In genomic region chr4:40824505-40824904, GRCm38 (mm10) we compare ENCODE assay signal across 27 mouse cellular contexts. TPM values are rescaled to one million over a fixed set of nuclear protein-coding genes. Genes with fewer than 3 reads are reported as not detected.
DNase-seq lines count a peak whose midpoint lies in the region; ATAC-seq and TF ChIP-seq lines count a peak whose summit lies in the region.
"Had no signal": no experiment of that assay in that cellular context is flagged by ENCODE, and none has a peak within 500 bp of the region (broad histone marks: within the 10 kb centered on the region; RNA-seq: fewer than 3 reads in every experiment).

No protein-coding gene starts in this region.

- peaks cover 17 to 74% of the 10 kb centered on the region in 2 experiments for H3K4me1 ChIP-seq in CH12.LX (ENCODE audit: control insufficient read depth in 1 of 2, insufficient read depth in 2 of 2)
- H3K4me1 ChIP-seq: limb, embryonic 12.5 days; neural tube, embryonic 15.5 days had no signal

- dilution Hi-C loops in CH12.LX (cut with MboI; ENCODE audit: extremely low pct_ligation_motif_present, extremely low pct_unique_long_range_greater_than_20kb, low sequenced_read_pairs): no loop called here

- H3K4me3 ChIP-seq in CH12.LX (replicated peaks in 1 of 3; ENCODE audit: low read depth in 2 of 3, low read length in 2 of 3, poor library complexity in 1 of 3): no peak overlapping the region
- no peak overlapping the region for H3K4me3 ChIP-seq in layer of hippocampus, adult 2 months
- H3K4me3 ChIP-seq: embryonic facial prominence, embryonic 12.5 days; erythroblast, embryonic 14.5 days; heart, embryonic 12.5 days; limb, embryonic 12.5 days; megakaryocyte, embryonic 14.5 days; myocyte; neural tube, embryonic 15.5 days had no signal

- no peaks in the 10 kb centered on the region for H3K27me3 ChIP-seq in CH12.LX (replicated peaks)
- H3K27me3 ChIP-seq: embryonic facial prominence, embryonic 12.5 days; heart, embryonic 12.5 days; limb, embryonic 12.5 days; megakaryocyte, embryonic 14.5 days; neural tube, embryonic 15.5 days had no signal

- TF ChIP-seq CTCF in CH12.LX (conservative IDR thresholded peaks at IDR 0.05 in 1 of 2, IDR thresholded peaks at IDR 0.05 in 1 of 2; ENCODE audit: low read depth in 2 of 2, low read length in 2 of 2): no peak
- TF ChIP-seq CTCF in layer of hippocampus, adult 2 months (conservative IDR thresholded peaks at IDR 0.05): no peak

- H3K9me3 ChIP-seq in CH12.LX (replicated peaks; ENCODE audit: low read length): no peaks in the 10 kb centered on the region
- H3K9me3 ChIP-seq: embryonic facial prominence, embryonic 12.5 days; heart, embryonic 12.5 days; limb, embryonic 12.5 days; megakaryocyte, embryonic 14.5 days; neural tube, embryonic 15.5 days had no signal

- peak overlapping the region; percentile 72 for H3K4me2 ChIP-seq in CH12.LX (ENCODE audit: insufficient read depth, low read depth, poor library complexity, severe bottlenecking)
- H3K4me2 ChIP-seq: embryonic facial prominence, embryonic 12.5 days; heart, embryonic 12.5 days; limb, embryonic 12.5 days; liver, embryonic 11.5 days; neural tube, embryonic 15.5 days had no signal

- no peak for TF ChIP-seq RAD21 in CH12.LX (IDR thresholded peaks at IDR 0.05; ENCODE audit: low read depth, low read length)

- peaks cover 46 to 81% of the 10 kb centered on the region in 2 experiments for H3K36me3 ChIP-seq in CH12.LX (replicated peaks in 1 of 2; ENCODE audit: control insufficient read depth in 1 of 2, insufficient read depth in 1 of 2, low read length in 1 of 2)

- no peak for TF ChIP-seq POLR2A in CH12.LX (IDR thresholded peaks at IDR 0.05; ENCODE audit: low read depth, low read length)

- H3K9ac ChIP-seq in CH12.LX (ENCODE audit: insufficient read depth, low read depth): 0 out of 2 replicates have a peak overlapping the region, but pooled peaks have one; percentile 30
- H3K9ac ChIP-seq: embryonic facial prominence, embryonic 12.5 days; heart, embryonic 12.5 days; limb, embryonic 12.5 days; neural tube, embryonic 15.5 days had no signal

- DNase-seq in B cell, adult 2 months: peak; percentile 23 to 31
- no peak for DNase-seq in CH12.LX (ENCODE audit: extremely low read depth)
- DNase-seq in layer of hippocampus, adult 2 months (ENCODE audit: low spot score in 2 of 2): no peak
- DNase-seq in right cerebral cortex, postnatal 25 days: no peak
- DNase-seq: adrenal gland, postnatal 14 days; cerebellum, adult 8-10 months; heart, postnatal 10 days; kidney, adult 18-20 months; kidney, postnatal 10 days; lung, adult 18-20 months; lung, postnatal 10 days; midbrain, embryonic 14.5 days; right cerebral cortex, adult 18-20 months; thymus, adult 18-20 months had no signal

- peak overlapping the region; percentile 67 for H3K27ac ChIP-seq in CH12.LX (ENCODE audit: insufficient read depth, low read depth)
- no peak overlapping the region for H3K27ac ChIP-seq in layer of hippocampus, adult 2 months
- H3K27ac ChIP-seq: embryonic facial prominence, embryonic 12.5 days; hindbrain, postnatal 0 days; limb, embryonic 12.5 days; neural tube, embryonic 15.5 days had no signal

- ATAC-seq in common myeloid progenitor, adult 5-6 weeks (replicated peaks; ENCODE audit: low read depth, poor library complexity, severe bottlenecking): peak; percentile 27
- ATAC-seq in megakaryocyte progenitor cell, adult 5-6 weeks (replicated peaks; ENCODE audit: poor library complexity): peak; percentile 23; the same call in 1 of the 2 replicates
- no peak for ATAC-seq in erythroblast, adult 5-6 weeks (replicated peaks; ENCODE audit: low FRiP score, poor library complexity, severe bottlenecking)
- ATAC-seq: forebrain, embryonic 14.5 days; hindbrain, postnatal 0 days had no signal

- in situ Hi-C loops in CH12.LX (cut with MboI; ENCODE audit: low pct_ligation_motif_present, low pct_unique_long_range_greater_than_20kb, low sequenced_read_pairs): no loop called here

- H3K79me2 ChIP-seq in CH12.LX (replicated peaks; ENCODE audit: control insufficient read depth, extremely low read depth, insufficient read depth, poor library complexity, severe bottlenecking): peaks cover 26% of the 10 kb centered on the region

- TF ChIP-seq EP300 in CH12.LX (IDR thresholded peaks at IDR 0.05; ENCODE audit: low read length): no peak

TF ChIP-seq in CH12.LX, 34 proteins besides CTCF, POLR2A, EP300 and RAD21:
- TF ChIP-seq POLR2AphosphoS2 (IDR thresholded peaks at IDR 0.05; ENCODE audit: low read depth, low read length) (peak; percentile 39; the same call in 1 of the 2 replicates), MYC (IDR thresholded peaks at IDR 0.05; ENCODE audit: low read depth, low read length) (no peak), USF2 (conservative IDR thresholded peaks at IDR 0.05; ENCODE audit: low read depth, low read length) (no peak), BHLHE40 (IDR thresholded peaks at IDR 0.05; ENCODE audit: low read depth, low read length) (peak; percentile 35; the same call in 1 of the 2 replicates)

RNA-seq across cellular contexts. Expression of gene B4galt1, which starts 29.3 kb away (rescaled TPM):
- total RNA-seq in CH12.LX (2012; rRNA removed) (39.5 and 46.6 TPM in 2 replicates), CH12.LX (2014; rRNA removed) (59.6 and 66.6 TPM in 2 replicates)
- polyA plus RNA-seq in CH12.LX (2012; ENCODE audit: insufficient read length, low read depth): 72.4 and 80.2 TPM in 2 replicates
- total RNA-seq in common myeloid progenitor, adult 5-6 weeks (2017): 27.0 and 34.7 TPM in 2 replicates
- total RNA-seq in megakaryocyte progenitor cell, adult 5-6 weeks (2015): 69.8 and 71.5 TPM in 2 replicates
- 41.2 and 46.5 TPM in 2 replicates for total RNA-seq in megakaryocyte progenitor cell, adult 5-6 weeks (2017)
- 10 to 100 TPM in 1 of 2 experiments, 1 to 10 TPM in 1; 8.5 to 10.8 TPM for total RNA-seq in layer of hippocampus, adult 2 months (2021)
- total RNA-seq in erythroblast, adult 5-6 weeks (2015; ENCODE audit: low replicate concordance): 34.5 and 42.3 TPM in 2 replicates
- 29.7 and 31.4 TPM in 2 replicates for total RNA-seq in erythroblast, adult 5-6 weeks (2017; ENCODE audit: low replicate concordance)

Comparison
In these comparisons a context has a peak if more than half of its experiments do, and no peak if none do; other contexts are left out.
1. DNase-seq: peak in B cell, adult 2 months (2 of 2); none in CH12.LX (single experiment), layer of hippocampus, adult 2 months (0 of 2) and right cerebral cortex, postnatal 25 days (single experiment).